Mouse (Mus musculus) urinary bladder, postnatal 14 days (tissue): ENCODE results near the gene Rsrc1.
"Not testable (repeated sequence)": the region's sequence is repeated elsewhere in the genome, so short reads cannot be mapped to it uniquely, and the experiment has no call there.

ENCODE experiments used
- DNase-seq: peaks from one replicate; pipeline ENCODE4 v3.0.0; 2021; ENCODE audit warnings: low spot score

Gene Rsrc1

DNA sequence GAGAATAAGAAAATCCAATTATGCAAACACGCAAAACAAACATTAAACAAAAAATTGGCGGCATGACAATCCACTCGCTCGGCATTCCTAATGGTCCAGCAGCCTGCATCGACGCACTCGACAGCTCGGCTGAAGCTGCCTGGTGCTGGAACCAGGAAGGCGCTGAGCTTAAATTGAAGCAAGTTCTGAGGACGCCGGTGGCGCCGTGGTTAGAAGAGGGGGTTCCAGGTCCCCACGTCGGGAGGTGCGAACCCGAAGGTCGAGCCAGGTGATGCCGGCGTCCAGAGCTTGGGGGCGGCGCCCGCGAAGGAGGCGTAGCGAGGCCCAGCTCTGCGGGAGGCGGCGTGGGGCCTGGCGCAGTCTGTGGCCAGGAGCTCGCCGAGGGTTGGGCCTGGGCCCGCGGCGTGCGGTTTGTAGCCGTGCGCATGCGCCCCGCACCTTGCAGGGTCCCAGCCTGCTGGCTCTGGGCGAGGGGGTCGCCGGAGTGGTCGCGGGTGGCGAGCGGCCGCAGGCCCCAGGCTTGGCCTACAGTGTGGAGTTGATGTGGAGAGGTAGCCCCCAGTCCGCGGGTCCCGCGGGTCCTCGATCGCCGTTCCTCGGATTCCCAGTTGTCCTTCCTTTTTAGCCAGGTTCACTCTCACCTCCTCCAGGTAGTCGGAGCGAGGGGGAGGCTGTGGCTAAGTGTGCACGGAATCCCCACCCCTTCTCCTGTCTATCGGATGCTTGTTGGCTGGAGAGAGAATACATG is 4.5 kb downstream of the Rsrc1 start:
- peak; percentile 77 for DNase-seq

DNA sequence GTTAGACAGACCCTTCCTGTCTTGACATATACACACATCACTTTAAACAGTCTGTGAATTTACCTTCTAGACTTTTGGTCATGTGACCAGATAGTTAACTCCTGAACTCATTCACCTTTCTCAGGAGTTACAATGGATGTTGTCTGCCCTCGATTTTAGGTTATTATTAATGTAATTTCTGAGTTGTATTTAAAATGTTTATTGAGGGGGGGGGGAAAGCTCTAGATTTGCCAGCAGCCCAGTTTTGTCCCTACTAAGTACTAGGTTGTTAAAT is 5.0 kb downstream of the Rsrc1 start:
- DNase-seq: no peak

GRCm38 (mm10) chr3:66996820-66997219 is 15.6 kb downstream of the Rsrc1 start:
- DNase-seq: no peak

- DNase-seq: no peak
These were observed 55.3 kb downstream of the Rsrc1 start for GRCm38 (mm10) chr3:67036387-67037062.

DNA sequence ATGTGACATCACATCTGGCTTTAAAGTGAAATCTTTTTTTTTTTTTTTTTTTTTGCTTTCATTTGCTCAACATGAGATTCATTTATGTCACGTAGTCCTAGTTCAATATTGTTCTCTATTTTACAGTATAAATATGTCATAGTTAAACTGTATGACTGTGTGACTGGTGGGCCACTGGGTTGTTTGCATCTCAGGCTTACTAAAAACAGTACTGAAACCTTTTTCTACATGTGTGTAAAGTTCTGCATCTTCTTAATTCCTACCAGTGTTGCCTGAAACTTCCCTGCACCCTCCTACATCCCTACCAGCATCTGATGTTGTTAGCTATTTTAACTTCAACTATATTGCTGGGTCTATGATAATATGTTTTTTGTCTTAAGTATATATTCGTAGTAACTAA is 78.6 kb downstream of the Rsrc1 start:
- DNase-seq: no peak

DNA sequence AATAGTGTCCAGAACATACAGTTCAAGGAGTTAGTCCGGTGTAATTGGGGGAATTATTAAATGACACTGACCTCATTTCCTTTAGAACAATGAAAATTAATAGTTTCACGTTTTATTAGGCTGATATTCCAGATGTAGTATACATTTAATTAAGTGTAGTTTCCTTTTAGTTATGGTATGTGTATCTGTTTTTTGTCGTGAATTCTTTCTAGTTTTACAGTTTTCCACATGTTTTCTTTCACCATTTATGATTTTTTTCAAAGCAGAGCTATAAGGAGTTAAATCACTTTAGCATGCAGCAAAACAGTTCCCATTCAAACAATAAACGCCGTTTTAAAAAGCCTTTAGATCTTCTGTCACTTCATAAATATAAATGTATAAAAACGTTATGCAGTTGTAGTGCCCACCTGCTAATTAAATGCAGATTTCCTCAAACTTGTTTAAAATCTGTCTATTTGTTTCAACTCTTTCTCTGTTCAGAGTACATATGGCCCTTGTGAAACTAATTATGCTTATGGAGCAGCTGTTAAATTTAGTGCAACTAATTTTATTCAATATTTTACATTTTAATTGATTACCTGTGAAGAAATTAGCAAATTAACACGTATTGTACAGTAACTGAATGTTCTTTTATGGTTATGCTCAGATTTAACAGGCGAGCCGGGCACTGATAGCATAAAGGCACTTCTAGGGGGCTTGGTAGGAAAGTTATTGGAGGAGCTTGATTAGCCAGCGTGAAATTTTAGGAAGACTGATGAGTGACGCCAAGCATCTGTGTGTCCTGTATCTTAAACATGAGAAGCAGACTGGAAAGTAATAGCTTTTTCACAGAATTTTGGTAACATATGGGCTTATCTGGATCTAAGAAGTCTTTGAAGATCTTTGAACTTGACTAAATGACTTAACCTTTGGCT is 89.6 kb downstream of the Rsrc1 start:
- no peak for DNase-seq

- not testable (repeated sequence) for DNase-seq
These were observed 92.5 kb downstream of the Rsrc1 start for GRCm38 (mm10) chr3:67073653-67074052.

DNA sequence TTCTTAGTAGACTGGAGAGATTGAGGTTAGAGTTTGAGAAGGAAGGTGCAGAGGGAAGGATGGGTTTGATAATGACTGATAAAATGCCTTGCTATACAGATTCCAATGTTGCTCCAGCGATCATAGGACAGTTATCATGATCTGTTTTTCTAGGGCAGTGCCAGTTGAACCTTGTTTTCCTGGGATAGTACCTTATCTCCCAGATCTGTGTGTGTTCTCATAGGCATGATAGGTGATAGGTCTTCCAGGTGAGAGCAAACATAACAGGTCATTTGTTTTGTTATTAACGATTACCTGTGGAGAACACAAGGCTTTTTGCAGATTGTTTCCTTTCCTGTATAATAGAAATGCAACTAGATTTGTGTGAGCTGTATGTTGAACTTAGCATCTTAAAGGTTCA is 94.3 kb downstream of the Rsrc1 start:
- no peak for DNase-seq

- no peak for DNase-seq
These were observed 103.6 kb downstream of the Rsrc1 start for GRCm38 (mm10) chr3:67084742-67085141.

DNA sequence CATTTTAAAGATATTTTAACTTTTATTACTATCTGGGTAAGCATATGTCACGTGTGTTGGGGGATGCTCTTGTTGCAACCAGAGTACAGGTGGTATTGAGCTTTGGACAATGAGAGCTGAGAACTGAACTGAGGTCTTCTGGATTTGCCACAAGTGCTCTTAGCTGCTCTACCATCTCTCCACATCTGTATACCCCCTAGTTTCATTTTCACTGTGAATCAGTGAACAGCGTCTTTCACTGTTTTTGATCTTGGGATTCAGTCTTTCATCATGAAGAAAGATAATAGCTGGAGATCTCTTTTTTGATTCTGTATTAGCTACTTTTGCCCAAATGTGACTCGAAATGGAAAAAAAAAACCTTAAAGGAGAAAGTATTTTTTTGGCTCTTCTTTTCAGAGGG is 127.2 kb downstream of the Rsrc1 start:
- no peak for DNase-seq

DNA sequence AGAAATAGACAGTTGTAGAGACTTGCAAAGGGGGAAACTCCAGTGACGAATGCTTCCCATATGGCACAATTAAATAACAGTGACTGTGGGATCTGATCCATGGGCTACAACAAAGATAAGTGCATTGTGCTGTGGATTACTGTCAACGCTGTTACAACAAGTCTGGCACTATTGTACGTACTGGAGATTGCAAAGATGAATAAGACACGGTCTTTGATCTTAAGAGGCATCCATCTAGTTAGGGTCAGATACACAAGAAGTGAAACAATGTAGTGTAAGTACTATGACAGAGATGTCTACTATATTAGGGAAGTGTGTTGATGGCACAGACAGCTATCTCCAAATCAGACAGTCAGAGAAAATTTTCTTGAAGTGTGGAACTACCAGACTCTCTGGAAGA is 135.1 kb downstream of the Rsrc1 start:
- no peak for DNase-seq

GRCm38 (mm10) chr3:67132521-67132920 is 151.3 kb downstream of the Rsrc1 start:
- DNase-seq: no peak

- no peak for DNase-seq
These were observed 154.7 kb downstream of the Rsrc1 start for GRCm38 (mm10) chr3:67135749-67136375.

DNA sequence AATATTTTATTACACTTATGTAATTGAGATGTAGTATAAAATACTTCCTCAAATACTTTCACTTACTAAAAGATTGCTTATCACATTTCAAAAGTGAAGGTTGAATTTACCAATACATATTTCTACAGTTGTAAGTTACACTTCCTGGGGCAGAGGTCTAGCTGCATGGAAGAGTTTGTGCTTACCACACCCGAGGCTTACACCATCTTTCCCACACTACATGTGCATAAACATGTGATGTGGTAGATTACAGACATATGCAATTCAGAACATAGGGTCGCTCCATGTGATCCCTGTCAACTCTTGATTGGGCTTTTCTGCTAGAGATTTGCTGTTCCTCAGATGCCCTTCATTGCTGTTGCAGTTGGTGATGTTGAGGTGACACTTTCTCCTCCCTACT is 163.8 kb downstream of the Rsrc1 start:
- DNase-seq: no peak

DNA sequence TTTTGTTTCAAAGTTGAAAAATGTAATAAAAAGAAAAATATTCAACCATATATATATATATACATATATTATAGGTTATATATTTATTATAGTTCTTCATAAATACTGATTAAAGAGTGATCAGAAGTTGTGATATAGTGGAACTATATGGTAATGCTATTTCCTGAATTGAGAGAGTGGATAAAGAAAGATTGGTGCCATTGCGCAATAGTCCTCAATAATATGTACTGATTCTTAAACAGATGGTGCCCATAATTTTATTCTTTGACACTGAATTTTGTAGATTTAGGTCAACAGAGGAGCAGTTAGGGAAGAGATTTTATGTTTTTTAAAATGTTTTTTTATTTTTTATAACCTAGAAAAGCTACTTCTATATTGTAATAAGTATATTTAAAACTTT is 165.1 kb downstream of the Rsrc1 start:
- DNase-seq: no peak

- no peak for DNase-seq
These were observed 166.1 kb downstream of the Rsrc1 start for GRCm38 (mm10) chr3:67147246-67147645.

DNA sequence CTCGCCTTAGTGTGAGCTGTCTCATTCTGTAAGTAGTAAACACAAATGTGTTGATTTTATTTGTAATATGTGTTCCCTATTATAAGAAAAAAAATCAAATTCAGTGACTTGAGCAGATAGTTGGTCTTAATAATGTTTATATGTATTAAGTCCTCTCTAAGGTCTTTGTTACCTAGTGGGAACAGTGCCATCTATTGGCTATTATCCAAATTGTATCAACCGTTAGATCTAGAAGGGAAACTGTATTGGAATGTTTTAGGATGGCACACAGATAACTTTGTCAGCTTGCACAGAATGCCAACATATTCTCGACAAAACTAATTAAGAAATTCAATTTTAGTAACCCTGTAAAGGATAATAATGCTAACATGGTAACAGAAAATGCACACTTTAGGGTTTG is 216.0 kb downstream of the Rsrc1 start:
- DNase-seq: no peak

DNA sequence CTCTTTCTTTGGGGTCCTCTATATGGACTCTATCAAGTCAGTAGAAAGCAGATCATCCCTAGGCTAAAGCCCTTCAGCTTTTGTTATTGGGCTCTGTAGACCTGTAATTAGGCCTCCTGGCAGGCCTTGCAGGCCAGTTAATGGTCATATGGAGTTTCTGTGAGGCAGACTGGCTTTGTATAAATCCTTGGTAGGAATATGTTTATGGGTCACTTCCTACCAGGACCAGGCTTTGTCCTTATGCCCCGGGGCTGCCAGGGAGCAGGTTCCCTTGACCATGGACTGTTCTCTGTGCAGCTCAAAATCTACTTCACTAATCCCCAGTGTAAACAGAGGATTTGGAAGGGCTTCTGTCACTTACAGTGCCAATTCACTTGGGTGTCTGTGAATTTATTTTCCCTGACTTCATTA is 231.9 kb downstream of the Rsrc1 start:
- DNase-seq: no peak

GRCm38 (mm10) chr3:67232617-67233241 is 251.5 kb downstream of the Rsrc1 start:
- DNase-seq: no peak

DNA sequence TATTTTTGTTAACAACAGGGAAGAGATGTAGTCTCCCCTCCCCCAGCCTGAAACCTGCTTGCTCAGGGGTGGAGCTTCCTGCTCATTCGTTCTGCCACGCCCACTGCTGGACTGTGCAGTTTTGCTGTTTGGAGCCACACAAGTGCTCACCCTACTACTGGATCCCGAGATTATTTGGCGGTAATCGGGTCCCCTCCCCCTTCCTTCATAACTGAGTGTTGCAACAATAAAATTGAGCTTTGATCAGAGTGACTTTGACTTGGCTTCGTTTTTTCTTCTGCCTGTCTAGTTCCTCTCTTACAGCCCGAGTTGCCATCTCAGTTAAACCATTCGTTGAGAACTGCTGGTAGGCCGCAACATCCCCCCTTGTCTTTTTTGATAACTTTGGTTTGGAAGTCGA is 261.3 kb downstream of the Rsrc1 start:
- not testable (repeated sequence) for DNase-seq

GRCm38 (mm10) chr3:67267448-67267847 is 286.3 kb downstream of the Rsrc1 start:
- no peak for DNase-seq

- DNase-seq: no peak
These were observed 298.6 kb downstream of the Rsrc1 start for GRCm38 (mm10) chr3:67279781-67280180.
